Mouse (Mus musculus): ENCODE measurements around the gene Olfr1537.

Gene Olfr1537

DNA sequence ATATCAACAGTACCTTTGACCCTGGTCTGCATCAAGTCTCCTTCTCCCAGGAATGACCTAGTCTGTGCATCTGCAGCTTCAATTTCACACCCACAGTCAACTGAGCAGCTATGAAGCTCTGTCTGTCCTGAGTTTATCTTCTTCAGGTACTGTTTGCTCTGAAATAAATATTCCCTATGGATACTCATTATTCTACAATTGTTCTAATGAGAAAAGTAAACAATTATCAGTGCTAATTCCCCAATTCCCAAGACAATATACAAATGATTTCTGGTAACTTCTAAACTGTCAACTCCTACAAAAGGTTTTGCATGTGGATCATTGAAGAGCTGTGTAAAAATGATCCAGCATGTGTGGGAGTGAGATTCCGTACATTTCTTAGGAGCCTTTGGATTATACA lies at the start of gene Olfr1537:
TSS of gene Olfr1537 (minus strand) at position 101 of the 400 bp plus-strand sequence.
- DNase-seq (ENCODE audit: low spot score), result no peak

DNA sequence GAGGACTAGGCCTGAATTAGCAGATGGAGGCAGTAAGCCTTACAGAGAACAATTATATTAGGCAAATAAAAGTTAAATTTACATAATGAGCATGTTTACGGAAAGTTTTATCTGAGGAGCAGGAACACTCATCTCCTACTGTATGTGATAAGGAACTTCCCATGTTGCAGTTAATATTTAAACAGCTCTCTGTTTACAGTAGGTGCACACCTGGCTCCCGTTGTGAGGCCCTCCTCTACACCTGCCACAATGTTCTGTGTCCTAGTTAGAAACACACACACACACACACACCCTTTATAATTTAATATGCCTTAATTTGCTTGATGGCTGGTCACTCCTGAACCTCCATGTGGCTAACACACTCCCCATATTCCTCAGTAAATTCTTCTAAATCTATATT lies 37.3 kb upstream of the Olfr1537 start:
- DNase-seq (ENCODE audit: low spot score), result no peak

DNA sequence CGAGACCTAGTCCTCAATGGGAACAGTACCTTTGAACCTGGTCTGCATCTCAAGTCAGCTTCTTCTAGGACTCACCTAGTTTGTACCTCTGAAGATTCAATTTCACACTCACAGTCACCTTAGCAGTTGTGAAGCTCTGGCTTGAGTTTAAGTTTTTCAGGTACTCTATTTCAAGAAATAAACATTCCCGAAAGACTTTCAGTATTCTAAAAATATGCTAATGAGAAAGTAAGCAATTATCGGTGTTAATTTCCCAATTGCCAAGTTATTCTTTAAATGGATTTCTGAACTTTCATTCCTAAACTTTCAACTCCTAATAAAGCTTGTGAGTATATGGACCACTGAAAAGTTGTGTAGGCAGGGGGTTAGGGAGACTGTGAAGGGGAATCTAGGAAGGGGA lies 26.9 kb upstream of the Olfr1537 start, which contains the start of gene Olfr945:
TSS of gene Olfr945 (minus strand) at position 101 of the 400 bp plus-strand sequence.
- DNase-seq (ENCODE audit: low spot score), result no peak

GRCm38 (mm10) chr9:39201620-39202019 lies 48.2 kb downstream of the Olfr1537 start, which contains the start of gene Olfr944:
Gene Olfr944, plus strand, starts transcription at chr9:39201920.
- DNase-seq (ENCODE audit: low spot score), result no peak

All from ovary, postnatal 36 days (tissue).